Mouse (Mus musculus) subcutaneous adipose tissue, adult 2 months (tissue): ENCODE results near the gene Epb41. TPM values are rescaled to one million over a fixed set of nuclear protein-coding genes. Genes with fewer than 3 reads are reported as not detected.

Experiments
- polyA plus RNA-seq: library from polyadenylated mRNA; depleted of rRNA; stranded (reverse); fragments of >200 nt; gene quantifications from 2 replicates; pipeline ENCODE4 v1.2.3, GENCODE M21; 2012; ENCODE audit warnings: low replicate concordance; rRNA removed

The Epb41 gene
- 22.5 and 26.8 TPM in 2 replicates for polyA plus RNA-seq

GRCm38 (mm10) chr4:132074933-132075769 is at the start of gene Epb41:
Gene Epb41, minus strand, starts transcription at chr4:132075321.

GRCm38 (mm10) chr4:132074077-132074932 is 816 bp downstream of the Epb41 start, which contains the start of gene Gm10300:
Gene Gm10300, plus strand, starts transcription at chr4:132074697.

GRCm38 (mm10) chr4:131921461-131922346 is 153.4 kb downstream of the Epb41 start, which contains the start of gene Tmem200b:
Gene Tmem200b, plus strand, starts transcription at chr4:131921771.

Other genes with a start within 250 kb of the Epb41 start
- gene Ptpru, start 237.0 kb downstream of the Epb41 start, polyA plus RNA-seq, result 6.0 and 38.2 TPM in 2 replicates
- gene Mecr, start 231.9 kb downstream of the Epb41 start, polyA plus RNA-seq, result 73.3 and 164 TPM in 2 replicates
- gene Srsf4, start 201.7 kb downstream of the Epb41 start, polyA plus RNA-seq, result 30.8 and 52.7 TPM in 2 replicates
- gene Tmem200b, start 153.6 kb downstream of the Epb41 start, polyA plus RNA-seq, result 10.3 and 60.1 TPM in 2 replicates
- 0.17 and 0.37 TPM in 2 replicates for gene Gm10300, start 624 bp downstream of the Epb41 start, polyA plus RNA-seq
- gene Oprd1, start 69.2 kb upstream of the Epb41 start, polyA plus RNA-seq, result 0.12 TPM in 1 of 2 replicates, not detected in the other
- 17.4 and 30.2 TPM in 2 replicates for gene Ythdf2, start 137.0 kb upstream of the Epb41 start, polyA plus RNA-seq
- gene Gmeb1, start 186.3 kb upstream of the Epb41 start, polyA plus RNA-seq, result 9.0 and 20.2 TPM in 2 replicates
- gene Taf12, start 199.1 kb upstream of the Epb41 start, polyA plus RNA-seq, result 9.9 and 12.6 TPM in 2 replicates
- 4.5 and 4.6 TPM in 2 replicates for gene Rab42, start 228.1 kb upstream of the Epb41 start, polyA plus RNA-seq